Comparison of ENCODE assay signal across 2 mouse cellular contexts in genomic region chr10:34282420-34283238, GRCm38 (mm10).
TF ChIP-seq lines count a peak whose summit lies in the region.

No protein-coding gene starts in this region.

TF ChIP-seq in CH12.LX, 34 proteins besides CTCF, POLR2A, EP300 and RAD21 (continued from another document):
- no peak for TF ChIP-seq BHLHE40 (IDR thresholded peaks at IDR 0.05; ENCODE audit: low read depth, low read length)
- no peak for TF ChIP-seq NRF1 (IDR thresholded peaks at IDR 0.05; ENCODE audit: low read depth, low read length)
- TF ChIP-seq JUND (conservative IDR thresholded peaks at IDR 0.05; ENCODE audit: low read depth, low read length) = no peak
- TF ChIP-seq CHD2 (IDR thresholded peaks at IDR 0.05; ENCODE audit: low read length) = no peak; the same call in 1 of the 2 replicates
- TF ChIP-seq UBTF (IDR thresholded peaks at IDR 0.05; ENCODE audit: low read depth, low read length) = peak; percentile 56; the same call in 1 of the 2 replicates
- no peak for TF ChIP-seq IRF4 (IDR thresholded peaks at IDR 0.05; ENCODE audit: low read depth, low read length)
- TF ChIP-seq ZC3H11A (IDR thresholded peaks at IDR 0.05; ENCODE audit: low read depth, low read length) = no peak
- TF ChIP-seq HCFC1 (IDR thresholded peaks at IDR 0.05; ENCODE audit: low read depth, low read length) = no peak
- no peak for TF ChIP-seq ZKSCAN1 (IDR thresholded peaks at IDR 0.05; ENCODE audit: borderline replicate concordance, low read depth, low read length)
- no peak for TF ChIP-seq TCF12 (IDR thresholded peaks at IDR 0.05; ENCODE audit: low read depth, low read length)
- TF ChIP-seq POLR2AphosphoS2 (IDR thresholded peaks at IDR 0.05; ENCODE audit: low read depth, low read length) = no peak
- TF ChIP-seq NELFE (IDR thresholded peaks at IDR 0.05; ENCODE audit: low read depth, low read length) = 0 out of 2 replicates have a peak, but pooled peaks have one; percentile 4
- TF ChIP-seq MAZ (IDR thresholded peaks at IDR 0.05; ENCODE audit: low read depth, low read length) = no peak
- TF ChIP-seq JUN (IDR thresholded peaks at IDR 0.05; ENCODE audit: insufficient read depth, low read depth, low read length) = no peak
- no peak for TF ChIP-seq TBP (conservative IDR thresholded peaks at IDR 0.05; ENCODE audit: low read depth, low read length)
- TF ChIP-seq MYC (IDR thresholded peaks at IDR 0.05; ENCODE audit: low read depth, low read length) = no peak
- TF ChIP-seq USF1 (IDR thresholded peaks at IDR 0.05; ENCODE audit: low read depth, low read length) = no peak
- TF ChIP-seq RCOR1 (conservative IDR thresholded peaks at IDR 0.05; ENCODE audit: low read depth, low read length) = no peak
- TF ChIP-seq USF2 (conservative IDR thresholded peaks at IDR 0.05; ENCODE audit: low read depth, low read length) = no peak
- TF ChIP-seq ETS1 (conservative IDR thresholded peaks at IDR 0.05; ENCODE audit: low read depth, low read length) = no peak
- no peak for TF ChIP-seq KAT2A (IDR thresholded peaks at IDR 0.05; ENCODE audit: insufficient replicate concordance, low read length)
- no peak for TF ChIP-seq E2F4 (IDR thresholded peaks at IDR 0.05; ENCODE audit: insufficient replicate concordance, low read depth, low read length)
- no peak for TF ChIP-seq ZNF384 (IDR thresholded peaks at IDR 0.05; ENCODE audit: low read depth, low read length)
- 0 out of 2 replicates have a peak, but pooled peaks have one; percentile 48 for TF ChIP-seq CHD1 (IDR thresholded peaks at IDR 0.05; ENCODE audit: low read depth, low read length)
TF ChIP-seq in CH12.LX: peak in this region for 3.

TF ChIP-seq in myocyte, 11 proteins besides CTCF, POLR2A, EP300 and RAD21:
- TF ChIP-seq POLR2AphosphoS2 (IDR thresholded peaks at IDR 0.05; ENCODE audit: insufficient read length, low read depth) = peak; percentile 27
- no peak for TF ChIP-seq TCF12 (IDR thresholded peaks at IDR 0.05; ENCODE audit: insufficient read depth, poor library complexity, severe bottlenecking)
- TF ChIP-seq CEBPB (IDR thresholded peaks at IDR 0.05; ENCODE audit: insufficient read depth, poor library complexity, severe bottlenecking) = no peak
- TF ChIP-seq E2F4 (IDR thresholded peaks at IDR 0.05; ENCODE audit: insufficient read depth) = no peak
- TF ChIP-seq MAX (IDR thresholded peaks at IDR 0.05; ENCODE audit: low read depth) = no peak
